Mouse (Mus musculus): ENCODE measurements around the gene Atp1b1.

Atp1b1 gene

GRCm38 (mm10) chr1:164405385-164405802 is 52.8 kb downstream of the Atp1b1 start:
- no peak for ATAC-seq (ENCODE audit: insufficient number of reproducible peaks, low FRiP score, low TSS enrichment)

DNA sequence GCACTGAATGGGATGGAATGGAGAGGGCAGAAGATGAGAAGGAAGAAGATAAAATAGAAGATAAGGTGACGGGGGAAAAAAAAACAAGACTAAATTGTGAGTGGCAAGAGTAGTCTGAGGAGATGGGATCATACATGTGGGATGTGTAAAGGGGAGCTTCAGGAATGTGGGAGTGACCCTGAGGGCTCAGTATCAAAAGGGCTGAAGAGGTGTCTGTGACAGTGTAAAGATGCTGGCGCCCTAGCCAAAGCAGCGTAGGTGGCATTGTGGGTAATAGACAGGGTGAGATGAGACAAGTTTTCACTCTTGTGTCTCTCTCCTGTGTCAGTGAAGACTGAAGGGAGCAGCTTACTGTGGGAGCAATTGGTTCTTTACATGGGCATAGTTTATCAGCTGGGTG is 58.6 kb downstream of the Atp1b1 start:
- no peak for ATAC-seq (ENCODE audit: insufficient number of reproducible peaks, low FRiP score, low TSS enrichment)

DNA sequence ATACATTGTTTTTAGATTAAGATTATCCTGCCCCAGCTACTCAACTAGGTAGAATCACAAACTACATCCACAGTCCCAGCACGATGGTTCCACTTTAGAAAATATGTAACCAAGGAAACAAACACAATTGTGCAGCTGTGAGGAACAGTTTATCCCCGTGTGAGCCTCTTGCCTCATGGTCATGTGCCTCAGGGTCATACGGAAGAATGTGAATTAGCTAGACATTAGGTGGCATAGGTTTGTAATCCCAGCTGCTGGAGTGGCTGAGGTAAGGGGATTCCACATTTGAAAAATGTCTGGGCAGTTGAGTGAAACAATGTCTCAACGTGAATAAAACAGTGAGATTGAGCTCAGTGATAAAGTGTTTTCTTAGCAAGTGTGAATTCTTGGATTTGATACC is 60.5 kb downstream of the Atp1b1 start:
- ATAC-seq (ENCODE audit: insufficient number of reproducible peaks, low FRiP score, low TSS enrichment): no peak

DNA sequence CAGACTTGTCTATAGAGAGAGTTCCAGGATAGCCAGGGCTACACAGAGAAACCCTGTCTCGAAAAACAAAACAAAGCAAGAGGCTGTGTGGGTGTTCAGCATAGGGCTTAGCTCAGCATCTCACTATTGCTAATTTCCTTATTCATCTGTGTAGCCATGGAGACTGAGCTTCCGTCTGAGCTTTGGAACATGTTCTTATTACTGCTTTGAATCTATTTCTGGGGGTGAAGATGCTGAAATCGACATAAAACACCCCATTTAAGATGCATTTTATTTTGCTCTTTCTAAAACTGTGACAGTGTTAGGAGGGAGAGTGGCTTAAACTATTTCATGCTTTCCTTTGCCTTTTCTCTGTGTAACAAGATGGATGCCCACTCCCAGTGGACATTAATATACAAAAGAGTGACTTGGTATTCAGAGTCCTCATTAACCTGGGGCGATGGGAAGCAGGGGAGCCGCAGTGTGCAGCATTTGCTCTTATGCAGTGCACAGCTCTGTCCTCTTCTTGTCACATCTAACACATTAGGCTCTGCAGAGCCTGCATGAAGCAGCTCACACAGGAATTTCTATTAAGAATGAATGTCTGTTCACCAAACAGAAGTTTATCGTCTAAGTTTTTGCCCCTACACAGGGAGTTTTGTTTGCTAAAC is 62.9 kb downstream of the Atp1b1 start:
- ATAC-seq (ENCODE audit: insufficient number of reproducible peaks, low FRiP score, low TSS enrichment): no peak

DNA sequence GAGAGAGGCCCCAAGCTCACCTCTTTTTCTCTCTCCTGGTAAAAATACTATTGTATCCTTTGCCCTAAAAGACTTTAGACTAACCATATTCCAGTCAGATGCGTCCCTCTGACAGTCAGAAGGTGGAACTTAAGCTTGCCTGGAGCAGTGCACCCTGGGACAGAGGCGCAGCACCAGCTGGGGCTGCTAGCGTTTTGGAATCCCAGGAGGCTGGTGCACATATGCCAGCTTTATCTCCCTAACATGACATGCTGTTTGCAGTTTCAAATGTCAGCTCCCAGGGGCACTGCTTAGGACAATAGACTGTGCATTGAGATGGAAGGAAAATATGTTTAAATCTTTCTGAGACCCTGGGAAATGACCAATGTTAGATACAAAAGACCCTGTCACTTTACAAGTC is 66.0 kb downstream of the Atp1b1 start:
- no peak for ATAC-seq (ENCODE audit: insufficient number of reproducible peaks, low FRiP score, low TSS enrichment)

DNA sequence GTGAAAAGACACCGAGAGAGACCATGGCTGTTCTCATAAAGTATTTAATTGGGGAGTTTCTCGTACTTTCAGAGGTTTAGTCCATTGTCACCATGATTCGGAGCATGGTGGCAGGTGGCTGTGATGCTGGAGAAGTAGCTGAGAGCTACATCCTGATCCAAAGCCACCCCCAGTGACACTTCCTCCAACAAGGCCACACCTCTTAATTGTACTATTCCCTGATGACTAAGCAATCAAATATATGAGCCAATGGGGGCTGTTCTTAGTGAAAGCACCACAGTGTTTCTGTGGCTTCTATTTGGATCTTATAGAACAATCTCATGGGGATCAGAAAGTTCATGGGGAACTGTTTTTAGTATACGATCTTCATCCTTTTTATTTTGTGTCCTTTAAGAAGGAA is 68.4 kb downstream of the Atp1b1 start:
- no peak for ATAC-seq (ENCODE audit: insufficient number of reproducible peaks, low FRiP score, low TSS enrichment)
